In the genomic region with DNA sequence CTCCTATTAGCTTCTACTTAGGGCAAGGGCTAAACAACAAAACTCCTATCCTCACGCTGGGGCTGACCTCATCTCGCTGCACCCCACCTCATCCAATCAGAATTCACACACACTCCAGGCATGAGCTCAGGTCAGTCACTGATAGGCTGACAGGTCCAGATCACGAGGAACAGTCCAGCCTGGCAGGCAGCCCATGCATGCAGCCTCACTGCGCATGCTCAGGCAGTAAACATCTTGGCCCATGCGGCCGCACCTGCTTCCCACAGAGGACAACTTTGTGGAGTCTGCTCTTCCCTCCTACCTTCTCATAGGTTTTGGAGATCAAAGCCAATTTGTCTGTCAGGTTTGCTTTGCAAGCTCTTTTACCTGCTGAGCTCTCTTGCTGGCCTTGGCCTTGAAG, we compare ENCODE assay signal across 9 mouse cellular contexts. TPM values are rescaled to one million over a fixed set of nuclear protein-coding genes. Genes with fewer than 3 reads are reported as not detected.
"Had no signal": no experiment of that assay in that cellular context is flagged by ENCODE, and none has a peak within 500 bp of the region (broad histone marks: within the 10 kb centered on the region; RNA-seq: fewer than 3 reads in every experiment).

No protein-coding gene starts in this region.

RNA-seq across cellular contexts. Expression of a gene that starts 10.1 kb away (rescaled TPM):
- total RNA-seq: neutrophil, adult 5-6 weeks had no signal
- polyA plus RNA-seq: small intestine, adult 2 months; spleen, adult 2 months; stomach, embryonic 14.5 days; stomach, embryonic 16.5 days; stomach, postnatal 0 days; thymus, postnatal 0 days; urinary bladder, adult 2 months had no signal

RNA-seq across cellular contexts. Expression of a gene that starts 44.3 kb away (rescaled TPM):
- polyA plus RNA-seq: small intestine, adult 2 months; spleen, adult 2 months; testis, adult 2 months; urinary bladder, adult 2 months had no signal
